Mouse (Mus musculus) heart, adult 2 months (tissue): ENCODE results near the gene Polr2i. TPM values are rescaled to one million over a fixed set of nuclear protein-coding genes. Genes with fewer than 3 reads are reported as not detected.

Experiments
- DNase-seq, 2 experiments: peaks; one replicate each; pipeline ENCODE4 v3.0.0; 2021
- H3K27ac ChIP-seq: fragments of 200-600 bp; 2 replicates; pipeline ENCODE4 v1.8.1; 2022
- H3K27me3 ChIP-seq: fragments of 200-500 bp; 2 replicates; pipeline ENCODE4 v1.6.1; 2012; ENCODE audit warnings: mild to moderate bottlenecking, low read length, inconsistent platforms, mixed read lengths; ENCODE audit not compliant: control insufficient read depth, insufficient read depth
- H3K36me3 ChIP-seq: fragments of 200-500 bp; 2 replicates; pipeline ENCODE4 v1.6.1; 2012; ENCODE audit warnings: low read length, inconsistent platforms; ENCODE audit not compliant: control insufficient read depth, insufficient read depth
- H3K4me1 ChIP-seq: fragments of 200-500 bp; 2 replicates; pipeline ENCODE4 v1.6.1; 2011; ENCODE audit warnings: low read length; ENCODE audit not compliant: control insufficient read depth, insufficient read depth
- H3K4me3 ChIP-seq: fragments of 200-600 bp; 2 replicates; pipeline ENCODE4 v1.8.1; 2022
- H3K79me2 ChIP-seq: fragments of 200-500 bp; replicated peaks from 2 replicates; pipeline ENCODE4 v1.6.1; 2012; ENCODE audit warnings: mild to moderate bottlenecking, inconsistent platforms, low read length, moderate library complexity, mixed read lengths; ENCODE audit not compliant: control insufficient read depth, insufficient read depth
- H3K9ac ChIP-seq: fragments of 200-500 bp; 2 replicates; pipeline ENCODE4 v1.6.1; 2012; ENCODE audit warnings: low read depth, mild to moderate bottlenecking, control low read depth, inconsistent platforms, low read length, mixed read lengths
- CTCF ChIP-seq: fragments of 200-600 bp; IDR thresholded peaks from 2 replicates; pipeline ENCODE4 v1.8.1; 2022; ENCODE audit warnings: antibody characterized with exemption, mild to moderate bottlenecking, moderate library complexity
- EP300 ChIP-seq: fragments of 200-500 bp; IDR thresholded peaks from 2 replicates; pipeline ENCODE4 v1.6.1; 2011; ENCODE audit warnings: low read depth, low read length, control low read depth; ENCODE audit not compliant: insufficient read depth
- POLR2A ChIP-seq: fragments of 200-500 bp; IDR thresholded peaks from 2 replicates; pipeline ENCODE4 v1.6.1; 2011; ENCODE audit warnings: mild to moderate bottlenecking, low read depth, low read length, control low read depth; ENCODE audit not compliant: insufficient read depth
- WGBS: fragments of 180-500 bp; shearing (Covaris S2); methylation state at CpG from one replicate; pipeline ENCODE4 v1.1.7; 2018; 5-methylcytosine and 5-hydroxymethylcytosine counted together
- intact Hi-C: fragments of 180-260 bp; cut with DNase I; formaldehyde crosslinking; loops from one replicate; pipeline ENCODE4 v1.15.1; 2025
- polyA plus RNA-seq: library from polyadenylated mRNA; depleted of rRNA; stranded (reverse); fragments of >200 nt; gene quantifications from 2 replicates; pipeline ENCODE4 v1.2.3, GENCODE M21; 2012
- total RNA-seq, 2 experiments: library from RNA; stranded (reverse); gene quantifications; 2 replicates each; pipeline ENCODE4 v1.2.3; 2021

Gene Polr2i
- total and polyA plus RNA-seq, 3 experiments, result 52.6 to 95.1 (median 58.6) TPM

GRCm38 (mm10) chr7:30222205-30222604 lies 9.5 kb upstream of the Polr2i start:
- no peak for DNase-seq
- H3K4me1 ChIP-seq, result peaks cover 4% of the 10 kb centered on the region
- H3K4me3 ChIP-seq, result no peak overlapping the region
- intact Hi-C loops, result no loop called here
- TF ChIP-seq CTCF (no peak), POLR2A (no peak), EP300 (no peak)
- H3K79me2 ChIP-seq, result no peaks in the 10 kb centered on the region
- H3K9ac ChIP-seq, result no peak overlapping the region
- H3K27ac ChIP-seq, result no peak overlapping the region
- no peaks in the 10 kb centered on the region for H3K36me3 ChIP-seq
- no peaks in the 10 kb centered on the region for H3K27me3 ChIP-seq
- 95% methylated on average over 5 of the region's 5 CpGs for WGBS

GRCm38 (mm10) chr7:30224206-30224605 lies 7.5 kb upstream of the Polr2i start:
- no peak overlapping the region for H3K27ac ChIP-seq
- no peak overlapping the region for H3K9ac ChIP-seq
- H3K4me1 ChIP-seq, result peaks cover 2% of the 10 kb centered on the region; the same call in 1 of the 2 replicates
- DNase-seq, result no peak
- no peaks in the 10 kb centered on the region for H3K79me2 ChIP-seq
- H3K27me3 ChIP-seq, result no peaks in the 10 kb centered on the region
- no peak overlapping the region for H3K4me3 ChIP-seq
- no peaks in the 10 kb centered on the region for H3K36me3 ChIP-seq
- WGBS, result 97% methylated on average over 12 of the region's 12 CpGs
- TF ChIP-seq POLR2A, result no peak
- TF ChIP-seq CTCF, result no peak
- no peak for TF ChIP-seq EP300
- intact Hi-C loops, result no loop called here

- Histone ChIP-seq H3K27me3 (no peaks in the 10 kb centered on the region), H3K4me3 (peak overlapping the region; percentile 82), H3K9ac (peak overlapping the region; percentile 56), H3K27ac (peak overlapping the region; percentile 66), H3K36me3 (no peaks in the 10 kb centered on the region), H3K4me1 (no peaks in the 10 kb centered on the region), H3K79me2 (no peaks in the 10 kb centered on the region)
- no peak for TF ChIP-seq EP300
- no peak for TF ChIP-seq CTCF
- TF ChIP-seq POLR2A, result no peak
- DNase-seq, result no peak
- intact Hi-C loops, result loop anchor here (1.0 kb wide), 1 partner anchor 49 kb away; the partner anchor contains the start of genes Thap8 and Wdr62
- 0% methylated on average over 16 of the region's 16 CpGs for WGBS
Measured at GRCm38 (mm10) chr7:30231328-30231668, 450 bp upstream of the Polr2i start.

GRCm38 (mm10) chr7:30232631-30233148 lies 942 bp downstream of the Polr2i start:
- Histone ChIP-seq H3K27me3 (no peaks in the 10 kb centered on the region), H3K9ac (peak overlapping the region; percentile 70), H3K4me3 (peak overlapping the region; percentile 82), H3K36me3 (no peaks in the 10 kb centered on the region), H3K79me2 (no peaks in the 10 kb centered on the region), H3K27ac (peak overlapping the region; percentile 90), H3K4me1 (no peaks in the 10 kb centered on the region)
- peak; percentile 41 to 45 for DNase-seq
- 3% methylated on average over 24 of the region's 24 CpGs for WGBS
- intact Hi-C loops, result no loop called here
- no peak for TF ChIP-seq POLR2A
- TF ChIP-seq EP300, result no peak
- peak; percentile 53 for TF ChIP-seq CTCF

GRCm38 (mm10) chr7:30233387-30233786 lies 1.6 kb downstream of the Polr2i start:
- Histone ChIP-seq H3K9ac (no peak overlapping the region), H3K4me1 (no peaks in the 10 kb centered on the region), H3K4me3 (no peak overlapping the region), H3K27ac (no peak overlapping the region), H3K36me3 (no peaks in the 10 kb centered on the region), H3K79me2 (no peaks in the 10 kb centered on the region), H3K27me3 (no peaks in the 10 kb centered on the region)
- WGBS, result 87% methylated on average over 20 of the region's 20 CpGs
- TF ChIP-seq POLR2A (no peak), CTCF (no peak), EP300 (no peak)
- intact Hi-C loops, result no loop called here
- DNase-seq, result no peak

GRCm38 (mm10) chr7:30234276-30234858 lies 2.6 kb downstream of the Polr2i start:
- H3K79me2 ChIP-seq, result no peaks in the 10 kb centered on the region
- intact Hi-C loops, result no loop called here
- H3K4me1 ChIP-seq, result no peaks in the 10 kb centered on the region
- no peak for TF ChIP-seq EP300
- TF ChIP-seq POLR2A, result no peak
- TF ChIP-seq CTCF, result no peak
- no peak overlapping the region for H3K9ac ChIP-seq
- DNase-seq, result no peak
- H3K27me3 ChIP-seq, result no peaks in the 10 kb centered on the region
- no peaks in the 10 kb centered on the region for H3K36me3 ChIP-seq
- no peak overlapping the region for H3K27ac ChIP-seq
- WGBS, result 92% methylated on average over 15 of the region's 15 CpGs
- H3K4me3 ChIP-seq, result no peak overlapping the region
